Mouse (Mus musculus) hindbrain, embryonic 11.5 days (tissue): ENCODE results near the gene Fto. TPM values are rescaled to one million over a fixed set of nuclear protein-coding genes. Genes with fewer than 3 reads are reported as not detected.
A peak's percentile ranks its signal among the peaks of the same experiment; 100 is the strongest.

Experiments used
- ATAC-seq: fragments of 200-750 bp; cut with Nextera tagmentation; 2 replicates; pipeline ENCODE4 v1.8.0; 2017; ENCODE audit warnings: mild to moderate bottlenecking, moderate TSS enrichment, moderate library complexity; ENCODE audit not compliant: low FRiP score
- DNase-seq: peaks from one replicate; pipeline ENCODE4 v3.0.0-alpha.2; 2015; ENCODE audit warnings: low spot score
- H3K27ac ChIP-seq: fragments of 300-500 bp; sonication (generic); 2 replicates; pipeline ENCODE4 v1.5.1; 2014; ENCODE audit warnings: mild to moderate bottlenecking, low read depth, low read length
- H3K27me3 ChIP-seq: fragments of 300-500 bp; sonication (generic); 2 replicates; pipeline ENCODE4 v1.6.1; 2014; ENCODE audit warnings: mild to moderate bottlenecking, low read length, moderate library complexity, mixed read lengths; ENCODE audit not compliant: control insufficient read depth, insufficient read depth
- H3K36me3 ChIP-seq: fragments of 300-500 bp; sonication (generic); 2 replicates; pipeline ENCODE4 v1.6.1; 2014; ENCODE audit warnings: mild to moderate bottlenecking, low read length, moderate library complexity, mixed read lengths; ENCODE audit not compliant: control insufficient read depth, insufficient read depth
- H3K4me1 ChIP-seq: fragments of 300-500 bp; sonication (generic); replicated peaks from 2 replicates; pipeline ENCODE4 v1.6.1; 2014; ENCODE audit warnings: low read length, mixed read lengths; ENCODE audit not compliant: control insufficient read depth, insufficient read depth
- H3K4me2 ChIP-seq: fragments of 300-500 bp; sonication (generic); replicated peaks from 2 replicates; pipeline ENCODE4 v1.6.1; 2014; ENCODE audit warnings: mild to moderate bottlenecking, low read depth, low read length
- H3K4me3 ChIP-seq: fragments of 300-500 bp; sonication (generic); 2 replicates; pipeline ENCODE4 v1.5.1; 2014; ENCODE audit warnings: low read depth, low read length
- H3K9ac ChIP-seq: fragments of 300-500 bp; sonication (generic); 2 replicates; pipeline ENCODE4 v1.6.1; 2014; ENCODE audit warnings: low read depth, low read length
- H3K9me3 ChIP-seq: fragments of 300-500 bp; sonication (generic); 2 replicates; pipeline ENCODE4 v1.6.1; 2016; ENCODE audit warnings: low read length; ENCODE audit not compliant: control insufficient read depth
- WGBS: fragments of 180-500 bp; shearing (Covaris S2); extraction: QIAGEN DNeasy Blood & Tissue Kit; methylation state at CpG from one replicate; pipeline ENCODE4 v1.1.7; 2014; 5-methylcytosine and 5-hydroxymethylcytosine counted together
- polyA plus RNA-seq: library from polyadenylated mRNA; unstranded; fragments of >200 nt; fragmentation: Nextera tagmentation; extraction: Ambion mirVana; gene quantifications from 2 replicates; pipeline ENCODE4 v1.2.1, GENCODE M21; 2014

Fto gene
- polyA plus RNA-seq, 1 experiment from 2014 or later: 94.7 TPM

DNA sequence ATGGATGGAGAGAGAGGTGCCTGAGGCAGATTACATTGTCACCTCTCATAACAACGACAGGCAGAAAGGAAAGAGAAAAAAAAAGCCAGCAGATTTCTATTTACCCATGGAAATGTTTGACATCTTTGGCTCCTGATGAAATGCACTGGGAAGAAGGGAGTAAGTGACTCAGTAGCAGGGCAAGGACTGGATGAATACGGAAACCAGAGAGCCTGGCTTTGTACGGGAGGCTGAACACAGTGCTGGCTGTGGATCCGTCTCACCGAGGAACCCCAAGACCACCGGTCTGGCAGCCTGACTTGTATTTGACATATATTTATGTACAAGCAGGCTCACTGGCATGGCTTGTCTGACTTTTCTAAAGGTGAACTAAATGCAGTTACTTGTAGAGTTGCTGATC, 34.3 kb downstream of the Fto start:
- Histone ChIP-seq H3K4me1 (no peaks in the 10 kb centered on the region), H3K4me2 (no peak overlapping the region), H3K27me3 (no peaks in the 10 kb centered on the region), H3K4me3 (no peak overlapping the region), H3K27ac (no peak overlapping the region), H3K36me3 (no peaks in the 10 kb centered on the region), H3K9me3 (no peaks in the 10 kb centered on the region), H3K9ac (no peak overlapping the region)
- 80% methylated on average over 6 of the region's 6 CpGs for WGBS
- ATAC-seq (no peak), DNase-seq (no peak)

GRCm38 (mm10) chr8:91349816-91350215, 36.5 kb downstream of the Fto start:
- Histone ChIP-seq H3K27ac (no peak overlapping the region), H3K4me3 (no peak overlapping the region), H3K9ac (no peak overlapping the region), H3K27me3 (no peaks in the 10 kb centered on the region), H3K9me3 (no peaks in the 10 kb centered on the region), H3K36me3 (no peaks in the 10 kb centered on the region), H3K4me1 (0 out of 2 replicates have a peak, but pooled peaks cover 2% of the 10 kb centered on the region), H3K4me2 (no peak overlapping the region)
- no peak for ATAC-seq
- DNase-seq: no peak
- 93% methylated on average over 7 of the region's 7 CpGs for WGBS

DNA sequence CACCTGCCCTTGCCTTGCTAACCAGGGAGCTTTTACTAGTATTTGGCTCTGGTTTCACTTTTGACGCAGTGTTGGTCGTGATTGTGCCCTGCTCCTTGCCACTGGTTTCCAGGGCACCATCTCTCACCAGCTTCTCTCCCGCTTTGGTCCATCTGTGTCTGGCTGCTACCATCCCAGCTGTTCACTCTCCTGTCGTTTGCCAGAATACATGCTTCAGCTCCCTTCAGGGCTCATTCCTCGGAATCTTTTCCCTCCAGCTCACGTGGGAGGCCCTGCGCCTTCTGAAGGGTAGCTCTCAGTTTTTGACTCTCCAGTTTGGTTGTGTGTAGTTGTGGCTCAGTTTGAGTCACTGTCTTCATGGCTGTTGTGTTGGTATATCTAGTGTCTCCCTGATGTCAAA, 37.3 kb downstream of the Fto start:
- ATAC-seq: no peak
- Histone ChIP-seq H3K4me3 (no peak overlapping the region), H3K27ac (no peak overlapping the region), H3K9ac (no peak overlapping the region), H3K4me2 (no peak overlapping the region), H3K9me3 (no peaks in the 10 kb centered on the region), H3K4me1 (peaks cover 2% of the 10 kb centered on the region; the same call in 1 of the 2 replicates), H3K36me3 (no peaks in the 10 kb centered on the region), H3K27me3 (no peaks in the 10 kb centered on the region)
- DNase-seq: no peak
- 81% methylated on average over 7 of the region's 7 CpGs for WGBS

DNA sequence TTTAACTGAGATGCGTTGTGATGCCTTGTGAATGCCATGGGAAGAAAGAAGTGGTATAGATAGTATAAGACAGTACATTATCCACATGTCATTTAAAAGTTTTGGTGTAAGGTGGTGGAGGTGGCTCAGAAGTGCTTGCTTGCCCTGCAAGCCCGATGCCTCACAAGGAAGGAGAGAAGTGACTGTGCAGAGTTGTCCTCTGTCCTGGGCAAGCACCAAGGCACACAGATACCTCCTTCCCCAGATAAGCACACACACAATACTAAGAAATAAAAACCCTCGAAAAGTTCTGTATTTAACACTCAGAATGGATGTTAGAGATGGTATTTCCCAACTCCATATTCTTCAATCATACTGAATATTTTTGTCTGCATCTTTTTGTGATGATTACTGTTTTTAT, 39.3 kb downstream of the Fto start:
- Histone ChIP-seq H3K9me3 (no peaks in the 10 kb centered on the region), H3K27ac (no peak overlapping the region), H3K4me3 (no peak overlapping the region), H3K9ac (no peak overlapping the region), H3K4me1 (peaks cover 2% of the 10 kb centered on the region; the same call in 1 of the 2 replicates), H3K36me3 (no peaks in the 10 kb centered on the region), H3K27me3 (no peaks in the 10 kb centered on the region), H3K4me2 (no peak overlapping the region)
- no peak for ATAC-seq
- WGBS: 93% methylated on average over 3 of the region's 3 CpGs
- no peak for DNase-seq

DNA sequence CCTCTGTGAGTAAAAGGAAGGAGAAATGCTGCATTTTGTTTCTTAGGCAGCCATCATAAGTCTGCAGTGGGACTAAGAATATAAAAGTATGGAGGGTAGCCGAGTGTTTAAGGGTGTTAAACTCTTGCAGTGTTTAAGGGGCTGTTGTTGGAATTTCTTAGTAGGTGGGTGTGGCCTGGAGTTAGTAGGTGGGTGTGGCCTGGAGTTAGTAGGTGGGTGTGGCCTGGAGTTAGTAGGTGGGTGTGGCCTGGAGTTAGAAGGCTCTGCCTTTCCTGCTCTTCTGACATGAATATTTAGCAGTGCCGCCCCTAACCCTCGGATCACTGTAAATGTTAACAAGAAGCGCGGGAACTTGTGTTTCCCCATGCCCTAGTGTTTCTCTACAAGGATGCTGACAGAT, 39.7 kb downstream of the Fto start:
- Histone ChIP-seq H3K4me1 (peaks cover 2% of the 10 kb centered on the region; the same call in 1 of the 2 replicates), H3K36me3 (no peaks in the 10 kb centered on the region), H3K4me3 (no peak overlapping the region), H3K9me3 (no peaks in the 10 kb centered on the region), H3K27ac (no peak overlapping the region), H3K4me2 (no peak overlapping the region), H3K9ac (no peak overlapping the region), H3K27me3 (no peaks in the 10 kb centered on the region)
- WGBS: 74% methylated on average over 5 of the region's 5 CpGs
- ATAC-seq: no peak
- DNase-seq: no peak

GRCm38 (mm10) chr8:91353907-91354306, 40.6 kb downstream of the Fto start:
- Histone ChIP-seq H3K4me1 (peaks cover 2% of the 10 kb centered on the region; the same call in 1 of the 2 replicates), H3K9ac (no peak overlapping the region), H3K36me3 (no peaks in the 10 kb centered on the region), H3K27ac (no peak overlapping the region), H3K4me3 (no peak overlapping the region), H3K27me3 (no peaks in the 10 kb centered on the region), H3K4me2 (no peak overlapping the region), H3K9me3 (no peaks in the 10 kb centered on the region)
- WGBS: 92% methylated on average over 4 of the region's 4 CpGs
- DNase-seq (no peak), ATAC-seq (no peak)

- 55% methylated on average over 10 of the region's 10 CpGs for WGBS
- no peaks in the 10 kb centered on the region for H3K9me3 ChIP-seq
- no peaks in the 10 kb centered on the region for H3K36me3 ChIP-seq
- no peak overlapping the region for H3K4me3 ChIP-seq
- DNase-seq (no peak), ATAC-seq (peak; percentile 30; the same call in 1 of the 2 replicates)
- no peak overlapping the region; the same call in 1 of the 2 replicates for H3K4me2 ChIP-seq
- no peak overlapping the region for H3K9ac ChIP-seq
- H3K4me1 ChIP-seq: peaks cover 2% of the 10 kb centered on the region; the same call in 1 of the 2 replicates
- H3K27ac ChIP-seq: peak overlapping the region; percentile 25; the same call in 1 of the 2 replicates
- H3K27me3 ChIP-seq: no peaks in the 10 kb centered on the region
Measured at GRCm38 (mm10) chr8:91355301-91355905, 42.1 kb downstream of the Fto start.

DNA sequence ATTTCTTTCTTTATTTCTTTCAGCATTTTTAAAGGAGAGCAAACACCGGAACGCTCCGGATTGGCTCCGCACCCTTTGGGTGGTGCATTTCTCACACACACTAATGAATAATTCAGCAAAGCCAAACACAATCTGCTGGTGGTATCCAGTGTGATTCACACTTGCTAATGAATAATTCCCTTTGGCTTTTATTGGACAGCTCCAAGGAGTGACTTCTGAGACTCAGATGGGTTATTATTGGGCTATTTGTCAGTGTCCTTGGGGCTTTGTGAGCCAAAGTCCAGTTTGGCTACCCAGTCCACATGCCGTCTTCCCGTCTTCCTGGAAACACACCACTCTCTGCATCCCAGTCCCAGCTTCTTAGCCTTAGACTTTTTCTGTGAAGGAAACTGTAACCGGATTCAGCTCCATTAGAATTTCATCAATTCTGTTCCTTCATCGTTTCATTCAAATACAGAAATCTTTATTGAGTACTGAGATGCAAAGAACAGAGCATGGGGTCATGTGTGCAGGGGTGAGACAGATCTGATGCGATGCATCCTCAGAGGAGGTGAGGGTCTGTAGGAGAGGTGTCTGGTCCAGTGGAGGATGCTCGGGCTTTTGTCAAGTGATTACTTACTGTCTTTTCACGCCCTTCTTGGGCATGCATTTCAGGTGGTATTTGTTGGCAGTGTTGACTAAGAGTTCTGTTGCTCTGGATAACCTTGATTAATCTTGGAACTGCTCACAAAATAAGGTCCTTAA, 42.8 kb downstream of the Fto start:
- Histone ChIP-seq H3K27me3 (no peaks in the 10 kb centered on the region; the same call in 1 of the 2 replicates), H3K9me3 (no peaks in the 10 kb centered on the region), H3K4me3 (no peak overlapping the region), H3K9ac (no peak overlapping the region), H3K4me1 (peaks cover 2% of the 10 kb centered on the region; the same call in 1 of the 2 replicates), H3K4me2 (no peak overlapping the region; the same call in 1 of the 2 replicates), H3K36me3 (no peaks in the 10 kb centered on the region), H3K27ac (peak overlapping the region; percentile 25; the same call in 1 of the 2 replicates)
- DNase-seq: no peak
- peak; percentile 77 for ATAC-seq
- 62% methylated on average over 11 of the region's 11 CpGs for WGBS
